Mouse (Mus musculus) limb, embryonic 13.5 days (tissue): ENCODE results near the gene Htra3. TPM values are rescaled to one million over a fixed set of nuclear protein-coding genes. Genes with fewer than 3 reads are reported as not detected.

Experiments used
- ATAC-seq: fragments of 200-750 bp; cut with Nextera tagmentation; 2 replicates; pipeline ENCODE4 v1.8.0; 2017; ENCODE audit warnings: low read depth, moderate number of reproducible peaks, moderate TSS enrichment; ENCODE audit not compliant: low FRiP score
- H3K27ac ChIP-seq: fragments of 300-500 bp; sonication (generic); 2 replicates; pipeline ENCODE4 v1.5.1; 2015; ENCODE audit warnings: inconsistent platforms, mild to moderate bottlenecking, moderate library complexity
- H3K27me3 ChIP-seq: fragments of 300-500 bp; sonication (generic); 2 replicates; pipeline ENCODE4 v1.6.1; 2015; ENCODE audit warnings: mild to moderate bottlenecking, inconsistent platforms
- H3K36me3 ChIP-seq: fragments of 300-500 bp; sonication (generic); 2 replicates; pipeline ENCODE4 v1.6.1; 2015; ENCODE audit warnings: inconsistent platforms, mild to moderate bottlenecking, moderate library complexity
- H3K4me1 ChIP-seq: fragments of 300-500 bp; sonication (generic); 2 replicates; pipeline ENCODE4 v1.6.1; 2015; ENCODE audit warnings: inconsistent platforms
- H3K4me2 ChIP-seq: fragments of 300-500 bp; sonication (generic); replicated peaks from 2 replicates; pipeline ENCODE4 v1.6.1; 2015; ENCODE audit warnings: inconsistent platforms, mild to moderate bottlenecking, moderate library complexity
- H3K4me3 ChIP-seq: fragments of 300-500 bp; sonication (generic); 2 replicates; pipeline ENCODE4 v1.5.1; 2015; ENCODE audit warnings: moderate library complexity, mild to moderate bottlenecking, inconsistent platforms
- H3K9ac ChIP-seq: fragments of 300-500 bp; sonication (generic); 2 replicates; pipeline ENCODE4 v1.6.1; 2015; ENCODE audit warnings: mild to moderate bottlenecking, inconsistent platforms
- H3K9me3 ChIP-seq: fragments of 300-500 bp; sonication (generic); 2 replicates; pipeline ENCODE4 v1.6.1; 2016; ENCODE audit warnings: inconsistent platforms
- WGBS: fragments of 180-500 bp; shearing (Covaris S2); methylation state at CpG from one replicate; pipeline ENCODE4 v1.1.7; 2015; 5-methylcytosine and 5-hydroxymethylcytosine counted together
- polyA plus RNA-seq: library from polyadenylated mRNA; unstranded; fragments of >200 nt; fragmentation: Nextera tagmentation; extraction: Ambion mirVana; gene quantifications from 2 replicates; pipeline ENCODE4 v1.2.1, GENCODE M21; 2015

Gene Htra3
- 19.4 and 20.1 TPM in 2 replicates for polyA plus RNA-seq

DNA sequence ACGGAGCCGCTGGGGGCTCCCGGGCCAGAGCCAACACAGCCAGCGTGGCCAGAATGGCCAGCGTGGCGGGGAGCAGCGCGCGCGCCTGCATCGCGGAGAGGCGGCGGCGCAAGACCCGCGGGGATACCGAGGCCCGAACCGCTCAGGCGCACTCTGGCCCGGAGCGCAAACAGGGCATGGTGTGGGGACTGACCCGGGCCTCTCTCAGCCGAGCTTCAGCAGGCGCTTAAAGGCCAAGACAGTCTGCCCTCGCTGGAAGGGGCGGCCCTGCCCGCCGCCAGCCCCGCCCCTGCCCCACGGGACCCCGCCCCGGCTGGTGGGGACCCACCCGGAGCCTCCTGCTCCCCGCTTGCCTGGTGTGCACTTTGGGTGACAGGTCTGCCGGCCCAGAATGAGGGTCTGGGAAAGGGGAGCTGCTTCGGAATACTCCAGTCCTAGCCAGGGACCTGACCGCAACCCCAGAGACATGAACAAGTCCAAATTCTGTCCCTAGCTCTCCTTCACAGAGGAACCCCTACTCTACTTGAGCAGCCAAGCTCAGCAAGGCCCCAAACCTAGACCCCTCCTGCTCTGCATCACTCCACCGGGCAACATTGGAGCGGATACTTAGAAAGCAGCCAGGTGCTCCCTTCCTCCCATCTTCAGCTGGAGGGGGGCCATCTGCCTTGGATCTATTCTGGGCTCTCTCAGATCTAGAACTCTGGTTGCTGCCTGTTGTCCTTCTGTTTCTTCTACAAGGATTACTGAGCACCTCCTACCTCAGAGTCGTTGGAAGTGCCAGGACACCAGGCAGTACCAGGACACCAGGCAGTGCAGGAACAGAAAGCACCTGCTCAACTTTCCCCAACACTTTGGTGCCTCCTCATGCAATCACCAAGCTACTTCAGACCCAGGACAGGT is at the start of gene Htra3:
TSS of gene Htra3 (minus strand) at position 527 of the 900 bp plus-strand sequence.
- Histone ChIP-seq H3K9me3 (no peaks in the 10 kb centered on the region), H3K9ac (peak within 1 kb of the TSS; percentile 74), H3K4me1 (peaks cover 33% of the 10 kb centered on the region), H3K27me3 (peaks cover 49% of the 10 kb centered on the region), H3K27ac (no peak within 1 kb of the TSS; the same call in 1 of the 2 replicates), H3K36me3 (no peaks in the 10 kb centered on the region), H3K4me3 (peak within 1 kb of the TSS; percentile 54), H3K4me2 (peak within 1 kb of the TSS; percentile 88)
- peak; percentile 42; the same call in 1 of the 2 replicates for ATAC-seq
- WGBS, result 10% methylated on average over 36 of the region's 42 CpGs

DNA sequence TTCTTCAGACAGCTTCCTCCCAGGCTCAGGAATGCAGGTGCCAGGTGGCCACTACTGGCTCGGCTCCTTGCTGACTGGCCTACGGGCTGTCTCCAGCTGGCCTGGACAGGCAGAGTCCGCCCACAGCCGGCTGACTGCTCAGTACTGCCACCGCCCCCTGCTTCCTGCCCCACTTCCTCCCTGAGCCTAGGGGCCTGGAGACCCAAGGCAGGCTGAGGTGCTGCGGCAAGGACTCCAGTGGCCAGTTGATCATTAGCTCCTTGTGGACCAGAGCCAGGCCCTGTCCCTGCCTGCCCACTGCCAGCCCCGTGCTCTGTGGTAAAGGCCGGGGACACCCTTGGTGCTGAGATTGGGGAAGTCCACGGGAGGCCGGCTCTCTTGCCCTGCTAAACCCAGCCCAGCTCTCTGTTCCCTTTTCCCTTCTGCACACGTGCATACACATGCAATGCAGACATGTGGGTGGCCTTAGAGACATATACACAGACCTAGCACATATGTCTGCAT is 49.4 kb upstream of the Htra3 start:
- 0 out of 2 replicates have a peak overlapping the region, but pooled peaks have one; percentile 18 for H3K4me3 ChIP-seq
- H3K9ac ChIP-seq, result peak overlapping the region; percentile 35; the same call in 1 of the 2 replicates

GRCm38 (mm10) chr5:35728344-35728956 is 48.9 kb upstream of the Htra3 start:
- Histone ChIP-seq H3K27ac (no peak overlapping the region), H3K9me3 (no peaks in the 10 kb centered on the region), H3K4me3 (0 out of 2 replicates have a peak overlapping the region, but pooled peaks have one; percentile 18), H3K9ac (peak overlapping the region; percentile 35), H3K4me1 (peaks cover 7% of the 10 kb centered on the region), H3K36me3 (no peaks in the 10 kb centered on the region), H3K27me3 (no peaks in the 10 kb centered on the region), H3K4me2 (peak overlapping the region; percentile 11)
- 83% methylated on average over 12 of the region's 12 CpGs for WGBS
- no peak for ATAC-seq

More for the DNA sequence above, 49.4 kb upstream of the Htra3 start:
- Histone ChIP-seq H3K4me1 (peaks cover 7% of the 10 kb centered on the region), H3K4me2 (peak overlapping the region; percentile 11; the same call in 1 of the 2 replicates), H3K36me3 (no peaks in the 10 kb centered on the region), H3K27me3 (no peaks in the 10 kb centered on the region), H3K9me3 (no peaks in the 10 kb centered on the region), H3K27ac (peak overlapping the region; percentile 55; the same call in 1 of the 2 replicates)
- 37% methylated on average over 11 of the region's 11 CpGs for WGBS
- ATAC-seq, result no peak

DNA sequence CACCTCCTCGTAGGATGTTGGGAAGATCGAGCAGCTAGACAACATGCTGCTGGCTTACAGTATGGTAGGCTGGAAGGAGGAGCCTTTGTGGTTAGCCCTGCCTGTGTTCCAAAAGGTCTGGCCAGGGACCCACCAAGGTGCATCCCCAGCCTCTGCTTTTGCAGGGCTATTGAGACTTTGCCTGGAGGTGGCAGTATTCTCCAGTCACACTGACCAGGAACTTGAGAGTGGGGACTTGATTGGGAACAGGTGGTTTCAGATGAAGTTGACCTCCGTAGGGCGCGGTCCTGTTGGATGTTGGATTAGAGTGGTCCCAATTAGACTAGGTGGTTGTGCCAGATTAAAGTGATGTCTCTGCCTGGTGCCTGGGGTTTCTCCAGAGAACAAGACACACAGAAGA is 47.9 kb upstream of the Htra3 start:
- ATAC-seq, result no peak
- H3K4me3 ChIP-seq, result no peak overlapping the region
- H3K27me3 ChIP-seq, result no peaks in the 10 kb centered on the region
- no peak overlapping the region for H3K27ac ChIP-seq
- WGBS, result 73% methylated on average over 5 of the region's 5 CpGs
- no peak overlapping the region; the same call in 1 of the 2 replicates for H3K4me2 ChIP-seq
- H3K9ac ChIP-seq, result no peak overlapping the region
- no peaks in the 10 kb centered on the region for H3K9me3 ChIP-seq
- peaks cover 7% of the 10 kb centered on the region for H3K4me1 ChIP-seq
- no peaks in the 10 kb centered on the region for H3K36me3 ChIP-seq

GRCm38 (mm10) chr5:35725840-35726239 is 46.3 kb upstream of the Htra3 start:
- Histone ChIP-seq H3K9ac (no peak overlapping the region), H3K36me3 (no peaks in the 10 kb centered on the region), H3K27me3 (no peaks in the 10 kb centered on the region), H3K4me2 (no peak overlapping the region), H3K27ac (no peak overlapping the region), H3K9me3 (no peaks in the 10 kb centered on the region), H3K4me1 (peaks cover 7% of the 10 kb centered on the region), H3K4me3 (no peak overlapping the region)
- WGBS, result 78% methylated on average over 3 of the region's 3 CpGs
- no peak for ATAC-seq

DNA sequence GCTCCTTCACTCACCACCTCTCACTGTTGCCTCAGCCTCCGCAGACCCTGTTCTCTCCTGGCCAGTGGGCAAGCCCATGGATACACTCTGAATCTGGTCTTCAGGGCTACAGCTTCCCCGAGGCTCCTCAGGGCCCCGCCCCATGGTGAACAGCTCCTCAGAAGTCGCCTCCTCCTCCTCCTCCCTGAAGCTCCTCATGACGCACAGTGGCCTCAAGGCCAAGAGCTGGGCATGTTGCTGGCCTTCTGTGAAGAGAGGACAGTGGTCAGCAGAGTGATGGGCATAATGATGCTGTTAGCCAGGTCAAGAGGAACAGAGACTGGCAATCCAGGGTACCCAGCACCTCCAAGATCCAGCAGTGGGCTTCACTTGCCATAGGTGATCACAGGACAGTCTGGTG is 44.3 kb upstream of the Htra3 start:
- Histone ChIP-seq H3K4me1 (peaks cover 3% of the 10 kb centered on the region), H3K4me2 (no peak overlapping the region), H3K36me3 (no peaks in the 10 kb centered on the region), H3K27me3 (no peaks in the 10 kb centered on the region), H3K4me3 (no peak overlapping the region), H3K9me3 (no peaks in the 10 kb centered on the region), H3K27ac (no peak overlapping the region), H3K9ac (no peak overlapping the region)
- ATAC-seq, result no peak
- 78% methylated on average over 5 of the region's 5 CpGs for WGBS

DNA sequence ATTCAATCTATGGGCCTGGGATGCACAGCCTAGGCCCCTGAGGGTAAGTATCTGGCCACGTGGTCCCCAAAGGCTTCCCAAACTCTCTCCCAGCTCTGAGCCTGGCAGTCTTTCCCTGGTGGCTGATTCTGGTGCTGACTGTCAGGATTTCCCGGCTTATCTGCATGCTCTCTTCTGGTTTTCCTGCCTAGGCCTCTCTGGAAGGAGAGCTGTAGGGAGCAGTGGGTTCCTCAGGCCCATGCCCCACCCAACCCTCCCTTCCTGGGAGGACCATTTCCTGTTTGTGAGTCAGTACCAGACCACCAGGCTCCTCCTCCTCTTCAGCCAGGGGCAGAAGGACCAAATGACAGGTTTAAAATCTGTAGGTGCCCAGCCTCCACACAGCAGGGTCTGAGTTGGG is 43.1 kb upstream of the Htra3 start:
- no peak overlapping the region for H3K27ac ChIP-seq

GRCm38 (mm10) chr5:35721933-35722332 is 42.4 kb upstream of the Htra3 start:
- 90% methylated on average over 2 of the region's 2 CpGs for WGBS
- no peak overlapping the region for H3K9ac ChIP-seq
- H3K9me3 ChIP-seq, result no peaks in the 10 kb centered on the region
- no peak overlapping the region for H3K4me3 ChIP-seq
- H3K4me2 ChIP-seq, result no peak overlapping the region
- H3K27me3 ChIP-seq, result no peaks in the 10 kb centered on the region
- H3K27ac ChIP-seq, result no peak overlapping the region
- no peak for ATAC-seq
- H3K4me1 ChIP-seq, result no peaks in the 10 kb centered on the region
- H3K36me3 ChIP-seq, result no peaks in the 10 kb centered on the region

More for the DNA sequence above, 43.1 kb upstream of the Htra3 start:
- 50% methylated on average over 2 of the region's 2 CpGs for WGBS
- H3K36me3 ChIP-seq, result no peaks in the 10 kb centered on the region
- no peaks in the 10 kb centered on the region for H3K27me3 ChIP-seq
- no peak overlapping the region for H3K4me2 ChIP-seq
- no peak for ATAC-seq
- H3K4me3 ChIP-seq, result no peak overlapping the region
- H3K9ac ChIP-seq, result no peak overlapping the region
- H3K9me3 ChIP-seq, result no peaks in the 10 kb centered on the region
- no peaks in the 10 kb centered on the region for H3K4me1 ChIP-seq

DNA sequence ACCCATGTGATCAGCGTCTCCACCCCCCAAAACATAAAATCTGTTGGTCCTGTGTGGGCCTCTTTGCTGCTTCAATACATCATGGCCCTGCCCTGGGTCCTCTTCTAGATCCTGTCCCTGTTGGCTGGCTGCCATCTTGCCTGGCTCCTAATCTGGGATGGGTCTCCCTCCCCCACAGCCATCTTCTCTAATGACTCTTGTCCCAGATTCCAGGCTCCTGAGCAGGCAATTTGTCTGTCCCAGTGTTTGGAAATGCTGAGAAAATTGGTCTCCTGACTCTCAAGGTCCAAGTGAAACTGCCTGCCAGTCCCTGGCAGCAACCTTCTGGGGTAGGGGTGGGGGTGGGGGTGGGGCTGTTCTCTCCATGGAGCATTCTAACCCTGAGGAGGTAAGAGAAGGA is 40.3 kb upstream of the Htra3 start:
- Histone ChIP-seq H3K4me1 (no peaks in the 10 kb centered on the region), H3K27ac (no peak overlapping the region), H3K9me3 (no peaks in the 10 kb centered on the region), H3K4me2 (no peak overlapping the region), H3K36me3 (no peaks in the 10 kb centered on the region), H3K4me3 (no peak overlapping the region), H3K27me3 (no peaks in the 10 kb centered on the region), H3K9ac (no peak overlapping the region)
- ATAC-seq, result no peak
- 89% methylated on average over 1 of the region's 1 CpGs for WGBS

- no peak for ATAC-seq
- no peak overlapping the region for H3K27ac ChIP-seq
- no peaks in the 10 kb centered on the region for H3K27me3 ChIP-seq
- no peak overlapping the region for H3K9ac ChIP-seq
- no peak overlapping the region for H3K4me3 ChIP-seq
- no peaks in the 10 kb centered on the region for H3K4me1 ChIP-seq
- H3K4me2 ChIP-seq, result no peak overlapping the region
- H3K36me3 ChIP-seq, result no peaks in the 10 kb centered on the region
- H3K9me3 ChIP-seq, result no peaks in the 10 kb centered on the region
Measured at GRCm38 (mm10) chr5:35719343-35719742, 39.8 kb upstream of the Htra3 start.

DNA sequence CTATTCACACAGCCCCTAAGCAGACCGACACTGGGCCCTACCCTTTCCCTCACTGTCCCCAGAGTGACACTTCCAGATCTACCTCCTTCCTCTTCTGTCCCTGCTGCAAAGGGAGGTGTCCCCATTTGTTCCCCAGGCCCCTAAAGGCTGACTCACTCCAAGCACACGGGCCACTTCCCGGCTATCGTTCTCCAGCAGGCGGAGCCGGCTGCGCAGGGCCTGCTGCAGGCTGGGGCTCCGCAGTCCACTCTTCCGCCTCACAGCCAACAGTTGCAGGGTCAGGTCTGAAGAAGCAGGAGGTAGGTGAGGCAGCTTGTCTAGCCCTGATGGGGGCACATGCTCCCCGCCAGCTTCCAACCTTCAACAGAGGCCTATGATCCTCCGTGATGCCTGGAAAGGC is 39.2 kb upstream of the Htra3 start:
- Histone ChIP-seq H3K9ac (no peak overlapping the region), H3K27ac (no peak overlapping the region), H3K36me3 (no peaks in the 10 kb centered on the region), H3K4me3 (no peak overlapping the region), H3K27me3 (no peaks in the 10 kb centered on the region), H3K4me2 (no peak overlapping the region), H3K4me1 (no peaks in the 10 kb centered on the region; the same call in 1 of the 2 replicates), H3K9me3 (no peaks in the 10 kb centered on the region)
- WGBS, result 77% methylated on average over 11 of the region's 11 CpGs
- no peak for ATAC-seq

- Histone ChIP-seq H3K4me2 (no peak overlapping the region), H3K9ac (no peak overlapping the region), H3K36me3 (no peaks in the 10 kb centered on the region), H3K4me3 (no peak overlapping the region), H3K27ac (no peak overlapping the region), H3K4me1 (peaks cover 3% of the 10 kb centered on the region), H3K27me3 (no peaks in the 10 kb centered on the region), H3K9me3 (no peaks in the 10 kb centered on the region)
- ATAC-seq, result no peak
- WGBS, result 38% methylated on average over 4 of the region's 4 CpGs
Measured at GRCm38 (mm10) chr5:35717946-35718345, 38.4 kb upstream of the Htra3 start.
